Mouse (Mus musculus) limb, embryonic 10.5 days (tissue): ENCODE data around the gene Trpv4. TPM values are rescaled to one million over a fixed set of nuclear protein-coding genes. Genes with fewer than 3 reads are reported as not detected.
A peak's percentile ranks its signal among the peaks of the same experiment; 100 is the strongest.

Experiments
- DNase-seq: peaks from one replicate; pipeline ENCODE4 v3.0.0-alpha.2; 2017; ENCODE audit warnings: low spot score
- H3K27ac ChIP-seq: fragments of 300-500 bp; sonication (generic); 2 replicates; pipeline ENCODE4 v1.5.1; 2016; ENCODE audit warnings: mild to moderate bottlenecking
- H3K27me3 ChIP-seq: fragments of 300-500 bp; sonication (generic); 2 replicates; pipeline ENCODE4 v1.6.1; 2016; ENCODE audit warnings: low read depth, mild to moderate bottlenecking; ENCODE audit not compliant: poor library complexity, severe bottlenecking
- H3K36me3 ChIP-seq: fragments of 300-500 bp; sonication (generic); 2 replicates; pipeline ENCODE4 v1.6.1; 2016; ENCODE audit warnings: mild to moderate bottlenecking, moderate library complexity
- H3K4me1 ChIP-seq: fragments of 300-500 bp; sonication (generic); 2 replicates; pipeline ENCODE4 v1.6.1; 2016
- H3K4me3 ChIP-seq: fragments of 300-500 bp; sonication (generic); 2 replicates; pipeline ENCODE4 v1.5.1; 2016; ENCODE audit warnings: mild to moderate bottlenecking, moderate library complexity
- H3K9me3 ChIP-seq: fragments of 300-500 bp; sonication (generic); replicated peaks from 2 replicates; pipeline ENCODE4 v1.6.1; 2016; ENCODE audit warnings: mild to moderate bottlenecking
- WGBS: fragments of 180-500 bp; shearing (Covaris S2); methylation state at CpG from one replicate; pipeline ENCODE4 v1.1.7; 2016; 5-methylcytosine and 5-hydroxymethylcytosine counted together
- polyA plus RNA-seq: library from polyadenylated mRNA; unstranded; fragments of >200 nt; fragmentation: Nextera tagmentation; extraction: Ambion mirVana; gene quantifications from 2 replicates; pipeline ENCODE4 v1.2.1, GENCODE M21; 2016

Trpv4 gene
- polyA plus RNA-seq, 1 experiment from 2014 or later, result 0.31 TPM

DNA sequence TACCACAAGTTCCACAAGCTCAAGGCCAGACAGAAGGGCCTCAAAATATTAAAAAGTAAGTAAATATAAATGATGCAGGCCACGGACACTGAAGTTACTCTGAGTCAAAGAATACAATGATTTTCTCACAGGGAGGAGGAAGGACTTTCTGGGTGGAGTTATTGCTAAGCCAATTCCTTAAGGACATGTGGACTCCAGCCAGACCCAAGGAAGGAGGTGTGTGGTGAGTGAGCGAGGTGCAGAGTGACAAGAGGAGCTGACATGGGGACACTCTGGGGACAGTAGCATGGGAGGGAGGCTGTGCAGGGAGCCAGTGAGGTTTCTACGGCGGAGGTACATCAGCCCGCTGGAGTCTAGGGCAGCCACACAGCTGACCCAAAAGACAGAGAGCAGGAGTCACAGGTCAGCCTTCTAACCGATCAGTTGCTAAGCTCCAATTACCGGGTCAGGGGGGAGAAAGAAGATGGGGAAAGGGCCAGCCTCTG, 28.5 kb upstream of the Trpv4 start:
- H3K4me3 ChIP-seq, result no peak overlapping the region
- H3K36me3 ChIP-seq, result no peaks in the 10 kb centered on the region
- no peaks in the 10 kb centered on the region for H3K9me3 ChIP-seq
- H3K27me3 ChIP-seq, result peaks cover 17% of the 10 kb centered on the region
- 62% methylated on average over 7 of the region's 7 CpGs for WGBS
- no peak for DNase-seq
- no peak overlapping the region for H3K27ac ChIP-seq
- peaks cover 71% of the 10 kb centered on the region for H3K4me1 ChIP-seq

GRCm38 (mm10) chr5:114685986-114686385, 27.8 kb upstream of the Trpv4 start:
- Histone ChIP-seq H3K4me1 (peaks cover 75% of the 10 kb centered on the region), H3K27ac (no peak overlapping the region), H3K27me3 (peaks cover 17% of the 10 kb centered on the region), H3K36me3 (no peaks in the 10 kb centered on the region), H3K4me3 (no peak overlapping the region), H3K9me3 (no peaks in the 10 kb centered on the region)
- no peak for DNase-seq
- WGBS, result 92% methylated on average over 5 of the region's 5 CpGs

DNA sequence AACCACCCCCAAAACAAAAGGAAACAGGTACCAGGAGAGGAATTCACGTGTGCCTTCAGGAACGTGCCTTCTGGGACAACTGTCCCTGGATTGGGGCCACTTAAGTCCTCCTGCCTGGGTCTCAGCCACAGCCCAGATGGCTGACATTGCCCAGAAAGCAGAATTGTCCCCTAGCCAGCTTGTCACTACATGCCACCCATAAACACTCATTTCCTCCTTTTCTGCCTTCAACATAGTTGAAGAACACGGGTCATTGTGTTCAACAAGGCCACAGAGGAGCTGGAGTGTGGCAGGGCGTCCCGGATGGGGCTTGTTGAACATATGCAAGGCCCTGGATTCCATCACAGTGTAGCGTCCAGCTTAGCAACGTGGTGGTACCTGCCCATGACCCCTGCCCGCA, 23.5 kb upstream of the Trpv4 start:
- peaks cover 11% of the 10 kb centered on the region for H3K36me3 ChIP-seq
- H3K4me1 ChIP-seq, result peaks cover 63% of the 10 kb centered on the region
- peak overlapping the region; percentile 46; the same call in 1 of the 2 replicates for H3K27ac ChIP-seq
- no peak overlapping the region for H3K4me3 ChIP-seq
- DNase-seq, result no peak
- 80% methylated on average over 8 of the region's 8 CpGs for WGBS
- H3K27me3 ChIP-seq, result no peaks in the 10 kb centered on the region
- H3K9me3 ChIP-seq, result no peaks in the 10 kb centered on the region

DNA sequence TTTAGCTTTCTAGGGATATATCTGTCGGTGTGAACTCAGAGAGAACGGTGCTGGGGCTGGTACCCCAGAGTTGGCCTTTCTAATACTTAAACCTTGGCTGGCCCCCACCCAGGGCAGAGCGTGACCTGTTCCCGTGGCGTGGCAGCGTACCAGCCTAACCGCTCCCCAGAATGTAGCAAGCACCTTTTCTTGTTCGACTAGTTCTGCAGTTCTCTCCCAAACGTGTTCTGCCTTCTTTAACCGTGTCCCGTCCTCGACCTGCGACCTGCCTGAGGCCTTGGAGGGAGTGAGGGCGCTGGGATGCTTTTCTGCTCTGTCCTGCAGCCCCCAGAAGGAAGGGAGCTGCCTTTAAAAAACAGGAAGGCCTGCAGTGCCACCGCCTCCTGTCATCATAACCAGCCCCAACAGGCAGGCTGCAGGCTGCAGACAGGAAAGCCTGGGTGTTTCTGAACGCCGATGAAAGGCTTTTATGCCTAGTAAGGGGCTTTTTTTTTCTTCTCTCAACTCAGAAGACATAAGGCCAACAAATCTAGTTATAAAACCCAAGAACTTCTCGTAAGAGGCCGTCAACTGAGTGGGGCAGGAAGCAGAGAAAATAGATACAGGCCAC, 22.6 kb upstream of the Trpv4 start:
- Histone ChIP-seq H3K4me3 (no peak overlapping the region), H3K27ac (peak overlapping the region; percentile 66)
- WGBS, result 73% methylated on average over 19 of the region's 19 CpGs

DNA sequence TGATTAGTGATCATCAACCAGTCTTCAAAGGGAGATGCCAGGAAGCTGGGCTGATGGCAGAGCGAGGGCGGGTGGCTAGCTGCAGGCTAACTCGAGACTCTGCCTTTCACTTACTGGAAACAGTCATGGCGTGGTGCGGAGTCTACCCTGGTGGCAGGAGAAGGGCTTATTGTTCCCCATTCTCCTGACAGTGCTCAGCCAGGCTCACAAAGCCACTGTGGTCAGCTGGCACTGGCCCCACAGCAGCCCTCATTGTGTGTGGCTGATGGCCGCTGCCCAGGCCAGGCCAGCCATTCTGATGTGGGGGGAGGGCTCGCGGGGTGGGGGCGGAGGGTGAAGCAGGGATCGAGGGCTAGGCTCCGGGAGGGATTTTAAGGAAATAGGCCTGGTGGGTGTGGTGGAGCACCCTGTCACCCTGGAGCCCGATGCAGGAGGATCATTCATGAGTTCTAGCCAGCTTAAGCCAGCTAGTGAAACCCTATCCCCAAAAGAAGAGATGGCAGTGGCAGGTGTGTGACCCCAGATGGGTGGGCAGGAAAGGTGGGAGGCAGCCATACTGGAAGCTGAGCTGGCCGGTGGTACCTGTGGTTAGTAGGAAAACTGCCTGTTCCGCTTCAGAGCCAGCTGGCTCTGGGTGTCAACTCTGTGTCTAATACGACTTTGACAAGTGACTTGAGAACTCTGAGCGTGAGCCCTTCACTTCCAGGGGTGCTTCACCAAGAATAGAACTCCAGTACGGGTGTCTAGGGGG, 21.8 kb upstream of the Trpv4 start:
- Histone ChIP-seq H3K27ac (peak overlapping the region; percentile 66), H3K27me3 (no peaks in the 10 kb centered on the region), H3K9me3 (no peaks in the 10 kb centered on the region), H3K36me3 (peaks cover 19% of the 10 kb centered on the region), H3K4me3 (no peak overlapping the region), H3K4me1 (peaks cover 60% of the 10 kb centered on the region)
- WGBS, result 78% methylated on average over 17 of the region's 17 CpGs
- DNase-seq, result no peak

More for the DNA sequence above, 22.6 kb upstream of the Trpv4 start:
- peaks cover 62% of the 10 kb centered on the region for H3K4me1 ChIP-seq
- H3K27me3 ChIP-seq, result no peaks in the 10 kb centered on the region
- H3K9me3 ChIP-seq, result no peaks in the 10 kb centered on the region
- H3K36me3 ChIP-seq, result peaks cover 19% of the 10 kb centered on the region
- DNase-seq, result no peak

GRCm38 (mm10) chr5:114674594-114674993, 16.4 kb upstream of the Trpv4 start:
- peak overlapping the region; percentile 11; the same call in 1 of the 2 replicates for H3K27ac ChIP-seq
- H3K9me3 ChIP-seq, result no peaks in the 10 kb centered on the region
- DNase-seq, result no peak
- H3K4me3 ChIP-seq, result no peak overlapping the region
- peaks cover 50% of the 10 kb centered on the region for H3K36me3 ChIP-seq
- H3K27me3 ChIP-seq, result no peaks in the 10 kb centered on the region
- peaks cover 7% of the 10 kb centered on the region for H3K4me1 ChIP-seq
- 91% methylated on average over 8 of the region's 8 CpGs for whole genome bisulfite sequencing

- Histone ChIP-seq H3K4me1 (0 out of 2 replicates have a peak, but pooled peaks cover 2% of the 10 kb centered on the region), H3K9me3 (no peaks in the 10 kb centered on the region), H3K27ac (no peak overlapping the region), H3K4me3 (no peak overlapping the region), H3K36me3 (peaks cover 50% of the 10 kb centered on the region), H3K27me3 (0 out of 2 replicates have a peak, but pooled peaks cover 3% of the 10 kb centered on the region)
- no peak for DNase-seq
- 87% methylated on average over 13 of the region's 13 CpGs for WGBS
Observed at GRCm38 (mm10) chr5:114673114-114673513, 14.9 kb upstream of the Trpv4 start.

DNA sequence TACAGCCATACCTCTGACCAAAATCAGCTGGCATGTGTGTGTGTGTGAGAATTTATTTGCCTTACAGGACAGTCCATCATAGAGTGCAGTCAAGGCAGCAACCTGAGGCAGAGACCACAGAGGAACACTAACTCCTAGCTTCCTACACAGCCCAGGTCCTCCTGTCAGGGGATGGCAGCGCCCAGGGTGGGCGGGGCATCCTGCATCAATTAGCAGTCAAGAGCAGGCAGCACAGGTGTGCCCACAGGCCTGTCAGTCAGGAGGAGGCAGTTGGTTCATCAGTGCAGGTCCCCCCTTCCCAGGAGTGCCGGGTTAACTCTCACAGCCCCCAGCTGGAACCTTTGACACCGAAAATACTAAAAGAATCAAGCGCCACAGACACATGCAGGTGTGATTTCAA, 10.8 kb upstream of the Trpv4 start:
- no peak overlapping the region for H3K27ac ChIP-seq
- no peaks in the 10 kb centered on the region for H3K9me3 ChIP-seq
- H3K4me3 ChIP-seq, result no peak overlapping the region
- H3K4me1 ChIP-seq, result peaks cover 20% of the 10 kb centered on the region
- DNase-seq, result no peak
- WGBS, result 92% methylated on average over 5 of the region's 5 CpGs
- H3K36me3 ChIP-seq, result peaks cover 22% of the 10 kb centered on the region
- 0 out of 2 replicates have a peak, but pooled peaks cover 6% of the 10 kb centered on the region for H3K27me3 ChIP-seq

GRCm38 (mm10) chr5:114667228-114667856, 9.1 kb upstream of the Trpv4 start:
- Histone ChIP-seq H3K9me3 (no peaks in the 10 kb centered on the region), H3K4me1 (peaks cover 20% of the 10 kb centered on the region), H3K4me3 (peak overlapping the region; percentile 38), H3K27ac (no peak overlapping the region), H3K36me3 (peaks cover 7% of the 10 kb centered on the region), H3K27me3 (0 out of 2 replicates have a peak, but pooled peaks cover 6% of the 10 kb centered on the region)
- WGBS, result 5% methylated on average over 36 of the region's 36 CpGs
- peak; percentile 100 for DNase-seq

DNA sequence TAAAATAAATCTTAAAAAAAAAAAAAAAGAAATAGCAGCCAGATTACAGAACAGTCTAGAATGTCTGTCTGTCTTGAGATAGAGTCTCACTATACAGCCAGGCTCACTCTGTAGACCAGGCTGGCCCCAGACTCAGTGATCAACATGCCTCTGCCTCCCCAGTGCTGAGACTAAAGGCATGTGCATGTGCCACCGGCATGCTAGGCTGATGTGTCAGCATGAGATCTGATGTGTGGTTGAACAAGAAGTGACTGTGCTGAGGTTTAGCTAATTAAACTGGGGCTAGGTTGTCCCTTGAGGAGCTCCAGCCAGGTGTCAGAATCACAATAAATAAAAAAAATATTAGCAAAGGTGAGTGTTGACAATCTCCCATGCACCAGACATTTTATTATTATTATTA, 8.4 kb upstream of the Trpv4 start:
- H3K27ac ChIP-seq, result no peak overlapping the region
- peaks cover 20% of the 10 kb centered on the region for H3K4me1 ChIP-seq
- 72% methylated on average over 1 of the region's 1 CpGs for WGBS
- H3K4me3 ChIP-seq, result no peak overlapping the region
- H3K36me3 ChIP-seq, result peaks cover 7% of the 10 kb centered on the region
- H3K9me3 ChIP-seq, result no peaks in the 10 kb centered on the region
- 0 out of 2 replicates have a peak, but pooled peaks cover 6% of the 10 kb centered on the region for H3K27me3 ChIP-seq
- no peak for DNase-seq

DNA sequence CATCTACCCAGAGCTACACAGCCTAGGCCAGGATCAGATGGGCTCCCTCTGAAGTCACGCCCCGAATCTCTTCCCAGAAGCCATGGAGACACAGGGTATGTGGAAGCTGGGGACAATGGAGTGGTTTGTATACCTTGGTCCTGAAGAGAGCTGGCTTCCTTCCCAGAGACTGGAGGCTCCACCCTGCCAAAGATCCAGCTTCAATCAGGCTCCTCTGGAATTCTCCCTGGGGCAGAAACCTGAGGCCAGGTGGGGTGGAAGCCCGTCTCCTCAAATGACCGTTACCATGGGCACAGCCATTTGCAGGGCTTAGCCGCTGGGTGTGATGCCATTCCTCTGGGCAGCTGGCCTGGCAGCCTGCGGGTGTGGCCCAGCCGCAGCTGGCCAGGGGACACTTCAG, 6.5 kb upstream of the Trpv4 start:
- H3K4me3 ChIP-seq, result no peak overlapping the region
- peaks cover 20% of the 10 kb centered on the region for H3K4me1 ChIP-seq
- WGBS, result 73% methylated on average over 7 of the region's 7 CpGs
- H3K36me3 ChIP-seq, result peaks cover 1% of the 10 kb centered on the region
- no peak for DNase-seq
- H3K27me3 ChIP-seq, result peaks cover 21% of the 10 kb centered on the region
- H3K9me3 ChIP-seq, result no peaks in the 10 kb centered on the region
- H3K27ac ChIP-seq, result no peak overlapping the region

- H3K27ac ChIP-seq, result no peak overlapping the region
- 81% methylated on average over 4 of the region's 4 CpGs for WGBS
Observed at GRCm38 (mm10) chr5:114664139-114664538, 5.9 kb upstream of the Trpv4 start.

GRCm38 (mm10) chr5:114661029-114661428, 2.8 kb upstream of the Trpv4 start:
- Histone ChIP-seq H3K4me1 (peaks cover 23% of the 10 kb centered on the region), H3K36me3 (no peaks in the 10 kb centered on the region), H3K27ac (no peak overlapping the region), H3K4me3 (no peak overlapping the region), H3K9me3 (no peaks in the 10 kb centered on the region), H3K27me3 (peaks cover 55% of the 10 kb centered on the region)
- DNase-seq, result no peak
- WGBS, result 72% methylated on average over 6 of the region's 6 CpGs

More at GRCm38 (mm10) chr5:114664139-114664538, 5.9 kb upstream of the Trpv4 start:
- Histone ChIP-seq H3K9me3 (no peaks in the 10 kb centered on the region), H3K36me3 (no peaks in the 10 kb centered on the region), H3K4me3 (no peak overlapping the region), H3K4me1 (peaks cover 20% of the 10 kb centered on the region), H3K27me3 (peaks cover 27% of the 10 kb centered on the region)
- DNase-seq, result no peak
